Comparison of ENCODE assay signal across 21 mouse cellular contexts in the genomic region with DNA sequence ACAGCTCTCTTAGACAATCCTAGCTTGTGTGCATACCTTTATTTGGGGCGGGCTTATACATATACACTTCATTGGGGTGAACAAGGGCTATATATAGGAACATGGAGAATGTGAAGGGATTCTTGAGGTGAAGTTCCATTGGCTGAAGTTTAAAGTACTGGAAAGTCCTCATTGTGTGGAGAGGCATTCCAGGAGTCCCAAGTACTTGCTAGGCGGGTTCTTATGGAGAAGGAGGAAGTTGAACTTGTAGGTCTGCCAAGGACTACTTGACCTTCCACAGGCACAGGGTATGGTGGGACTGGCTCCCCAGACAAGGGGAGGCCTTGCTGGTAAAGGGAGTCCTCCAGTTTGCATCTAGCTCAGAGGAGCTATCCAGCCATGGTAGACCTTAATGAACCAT. TPM values are rescaled to one million over a fixed set of nuclear protein-coding genes. Genes with fewer than 3 reads are reported as not detected.
DNase-seq lines count a peak whose midpoint lies in the region; ATAC-seq and TF ChIP-seq lines count a peak whose summit lies in the region.
"Had no signal": no experiment of that assay in that cellular context is flagged by ENCODE, and none has a peak within 500 bp of the region (broad histone marks: within the 10 kb centered on the region; RNA-seq: fewer than 3 reads in every experiment).

No protein-coding gene starts in this region.

- H3K36me3 ChIP-seq in lung, embryonic 14.5 days (ENCODE audit: insufficient read depth): no peaks in the 10 kb centered on the region
- H3K36me3 ChIP-seq in forebrain, embryonic 12.5 days (replicated peaks): no peaks in the 10 kb centered on the region
- H3K36me3 ChIP-seq: embryonic facial prominence, embryonic 13.5 days; heart, embryonic 15.5 days; hindbrain, embryonic 10.5 days had no signal

- H3K9me3 ChIP-seq in lung, embryonic 14.5 days (ENCODE audit: low read depth, low read length): no peaks in the 10 kb centered on the region
- H3K9me3 ChIP-seq in forebrain, embryonic 12.5 days: no peaks in the 10 kb centered on the region
- H3K9me3 ChIP-seq: embryonic facial prominence, embryonic 13.5 days; forebrain, embryonic 13.5 days; heart, embryonic 15.5 days; hindbrain, embryonic 10.5 days had no signal

- H3K4me3 ChIP-seq in lung, embryonic 14.5 days (ENCODE audit: low read depth, low read length): no peak overlapping the region
- no peak overlapping the region for H3K4me3 ChIP-seq in forebrain, embryonic 12.5 days (replicated peaks)
- H3K4me3 ChIP-seq: embryonic facial prominence, embryonic 13.5 days; forebrain, embryonic 13.5 days; gastrocnemius, adult 2 months; heart, embryonic 15.5 days; hindbrain, embryonic 10.5 days had no signal

- H3K27me3 ChIP-seq in lung, embryonic 14.5 days (ENCODE audit: insufficient read depth, low read length): no peaks in the 10 kb centered on the region
- no peaks in the 10 kb centered on the region for H3K27me3 ChIP-seq in forebrain, embryonic 12.5 days
- H3K27me3 ChIP-seq: embryonic facial prominence, embryonic 13.5 days; forebrain, embryonic 13.5 days; heart, embryonic 15.5 days had no signal

- no peak for TF ChIP-seq CTCF in lung, embryonic 14.5 days (IDR thresholded peaks at IDR 0.05; ENCODE audit: low read depth)

- H3K4me1 ChIP-seq in lung, embryonic 14.5 days (ENCODE audit: insufficient read depth): 0 out of 2 replicates have a peak, but pooled peaks cover 2% of the 10 kb centered on the region
- no peaks in the 10 kb centered on the region for H3K4me1 ChIP-seq in forebrain, embryonic 12.5 days
- H3K4me1 ChIP-seq: embryonic facial prominence, embryonic 13.5 days; forebrain, embryonic 13.5 days had no signal

- DNase-seq in lung, adult 18-20 months: peak; percentile 75 to 89
- peak; percentile 71 for DNase-seq in lung, embryonic 14.5 days
- DNase-seq in lung, postnatal 10 days: peak; percentile 73
- DNase-seq in lung, postnatal 4 days: peak; percentile 56 to 59
- DNase-seq in ovary, adult 18-20 months (ENCODE audit: low spot score): no peak
- DNase-seq in frontal cortex, postnatal 10 days (ENCODE audit: low spot score in 2 of 2): no peak
- DNase-seq: adrenal gland, adult 2 months; adrenal gland, postnatal 36 days; cerebellum, adult 8-10 months; cerebellum, postnatal 14 days; forebrain, postnatal 0 days; gastrocnemius, adult 2 months; gastrocnemius, postnatal 25 days; heart, adult 18-20 months had no signal

- H3K9ac ChIP-seq in lung, embryonic 14.5 days: no peak overlapping the region
- H3K9ac ChIP-seq in forebrain, embryonic 12.5 days: no peak overlapping the region
- H3K9ac ChIP-seq: embryonic facial prominence, embryonic 13.5 days; forebrain, embryonic 13.5 days; forebrain, postnatal 0 days; heart, embryonic 15.5 days; hindbrain, embryonic 14.5 days had no signal

- ATAC-seq in lung, embryonic 14.5 days (ENCODE audit: insufficient read depth): peak; percentile 87
- ATAC-seq in forebrain, embryonic 12.5 days (ENCODE audit: low FRiP score): no peak
- ATAC-seq: forebrain, embryonic 13.5 days; forebrain, postnatal 0 days had no signal

- no peak overlapping the region for H3K4me2 ChIP-seq in lung, embryonic 14.5 days
- no peak overlapping the region for H3K4me2 ChIP-seq in forebrain, embryonic 12.5 days
- H3K4me2 ChIP-seq: embryonic facial prominence, embryonic 13.5 days; forebrain, embryonic 13.5 days; heart, embryonic 11.5 days; heart, embryonic 15.5 days; hindbrain, embryonic 14.5 days had no signal

- 54% methylated on average over 2 of the region's 2 CpGs for WGBS in lung, embryonic 14.5 days
- WGBS in forebrain, embryonic 12.5 days: 100% methylated on average over 2 of the region's 2 CpGs

- no peak overlapping the region; the same call in 1 of the 2 replicates for H3K27ac ChIP-seq in lung, embryonic 14.5 days (ENCODE audit: low read depth)
- no peak overlapping the region for H3K27ac ChIP-seq in forebrain, embryonic 12.5 days
- H3K27ac ChIP-seq: embryonic facial prominence, embryonic 13.5 days; forebrain, embryonic 13.5 days; gastrocnemius, adult 2 months; heart, embryonic 15.5 days; hindbrain, embryonic 10.5 days; hindbrain, embryonic 14.5 days had no signal

RNA-seq across cellular contexts. Expression of a gene that starts 13.1 kb away (rescaled TPM):
- 53.9 and 55.6 TPM in 2 replicates for polyA plus RNA-seq in lung, embryonic 14.5 days (2014; fragmentation: Nextera tagmentation; extraction: Ambion mirVana)
- polyA plus RNA-seq in forebrain, embryonic 12.5 days (2016; fragmentation: Nextera tagmentation; extraction: Ambion mirVana): 59.1 and 61.2 TPM in 2 replicates

RNA-seq across cellular contexts. Expression of a gene that starts 43.1 kb away (rescaled TPM):
- polyA plus RNA-seq in lung, embryonic 14.5 days (2014; fragmentation: Nextera tagmentation; extraction: Ambion mirVana): 1.5 and 3.0 TPM in 2 replicates
- 0.44 and 1.0 TPM in 2 replicates for polyA plus RNA-seq in forebrain, embryonic 12.5 days (2016; fragmentation: Nextera tagmentation; extraction: Ambion mirVana)

Comparison
In these comparisons a context has a peak if more than half of its experiments do, and no peak if none do; other contexts are left out.
1. DNase-seq: peak in lung, adult 18-20 months (2 of 2), lung, embryonic 14.5 days (single experiment), lung, postnatal 10 days (single experiment) and lung, postnatal 4 days (2 of 2); none in ovary, adult 18-20 months (single experiment) and frontal cortex, postnatal 10 days (0 of 2).